Mouse (Mus musculus): ENCODE measurements around the gene Efcc1. TPM values are rescaled to one million over a fixed set of nuclear protein-coding genes. Genes with fewer than 3 reads are reported as not detected.
A peak's percentile ranks its signal among the peaks of the same experiment; 100 is the strongest.

Efcc1 gene
- polyA plus RNA-seq, 1 experiment, result 4.0 TPM

DNA sequence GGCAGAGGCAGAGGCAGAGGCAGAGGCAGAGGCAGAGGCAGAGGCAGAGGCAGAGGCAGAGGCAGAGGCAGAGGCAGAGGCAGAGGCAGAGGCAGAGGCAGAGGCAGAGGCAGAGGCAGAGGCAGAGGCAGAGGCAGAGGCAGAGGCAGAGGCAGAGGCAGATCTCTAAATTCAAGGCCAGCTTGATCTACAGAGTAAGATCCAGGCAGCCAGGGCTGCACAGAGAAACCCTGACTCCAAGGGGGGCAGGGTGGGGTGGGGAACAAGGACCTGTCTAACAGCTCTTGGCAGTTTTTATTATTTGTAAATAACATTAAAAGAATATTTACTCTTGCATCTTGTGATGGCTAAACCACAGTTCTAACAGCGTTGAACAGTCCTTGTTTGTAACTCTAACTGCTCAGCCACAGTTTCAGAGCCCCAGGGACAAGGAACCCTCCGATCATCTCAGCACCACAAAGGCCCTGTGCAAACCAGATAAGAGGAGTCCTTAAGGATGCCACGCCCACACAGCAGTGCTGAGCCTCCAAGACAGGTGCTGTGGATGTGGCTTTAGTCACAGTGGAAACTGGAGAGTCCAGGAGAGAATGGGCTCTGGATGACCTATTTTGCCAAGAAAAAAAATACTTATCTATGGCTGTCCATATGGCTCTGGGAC lies 45.0 kb downstream of the Efcc1 start:
- Histone ChIP-seq H3K4me3 (replicated peaks; ENCODE audit: insufficient read depth, low read depth, low read length) (no peak overlapping the region), H3K27ac (ENCODE audit: insufficient read depth, low read length) (no peak overlapping the region), H3K4me1 (ENCODE audit: control insufficient read depth, insufficient read depth, low read length) (no peaks in the 10 kb centered on the region), H3K27me3 (ENCODE audit: control insufficient read depth, insufficient read depth, low read length) (no peaks in the 10 kb centered on the region)
- TF ChIP-seq CTCF (IDR thresholded peaks at IDR 0.05; ENCODE audit: borderline replicate concordance, insufficient read depth, low read depth, low read length) (no peak), POLR2A (IDR thresholded peaks at IDR 0.05; ENCODE audit: borderline replicate concordance, insufficient read depth, low read length) (no peak)
- DNase-seq, result no peak
- 74% methylated on average over 3 of the region's 3 CpGs for WGBS

DNA sequence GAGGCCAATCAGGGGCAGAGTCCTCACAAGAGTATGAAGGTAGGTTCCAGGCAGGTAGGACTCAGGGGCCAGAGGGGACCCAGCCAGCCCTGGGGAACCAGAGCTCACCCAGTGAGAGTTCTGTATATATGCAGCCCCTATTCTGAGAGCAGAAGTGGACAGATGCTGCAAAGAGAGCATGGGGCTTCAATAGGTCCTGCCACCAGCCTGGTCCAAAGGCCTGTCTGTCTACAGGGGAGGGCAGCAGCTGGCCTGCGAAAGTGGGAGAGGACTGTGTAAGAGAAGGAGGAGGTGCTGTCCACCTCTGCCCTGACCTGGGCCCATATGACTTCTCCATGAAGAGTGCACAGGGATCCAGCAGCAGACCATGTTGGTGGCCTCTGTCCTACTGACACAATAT lies 46.0 kb downstream of the Efcc1 start:
- no peak for TF ChIP-seq POLR2A (IDR thresholded peaks at IDR 0.05; ENCODE audit: borderline replicate concordance, insufficient read depth, low read length)
- TF ChIP-seq CTCF (IDR thresholded peaks at IDR 0.05; ENCODE audit: borderline replicate concordance, insufficient read depth, low read depth, low read length), result no peak
- no peaks in the 10 kb centered on the region for H3K27me3 ChIP-seq (ENCODE audit: control insufficient read depth, insufficient read depth, low read length)
- WGBS, result 88% methylated on average over 1 of the region's 1 CpGs
- no peak for DNase-seq
- H3K4me1 ChIP-seq (ENCODE audit: control insufficient read depth, insufficient read depth, low read length), result no peaks in the 10 kb centered on the region
- no peak overlapping the region for H3K27ac ChIP-seq (ENCODE audit: insufficient read depth, low read length)
- H3K4me3 ChIP-seq (replicated peaks; ENCODE audit: insufficient read depth, low read depth, low read length), result no peak overlapping the region

DNA sequence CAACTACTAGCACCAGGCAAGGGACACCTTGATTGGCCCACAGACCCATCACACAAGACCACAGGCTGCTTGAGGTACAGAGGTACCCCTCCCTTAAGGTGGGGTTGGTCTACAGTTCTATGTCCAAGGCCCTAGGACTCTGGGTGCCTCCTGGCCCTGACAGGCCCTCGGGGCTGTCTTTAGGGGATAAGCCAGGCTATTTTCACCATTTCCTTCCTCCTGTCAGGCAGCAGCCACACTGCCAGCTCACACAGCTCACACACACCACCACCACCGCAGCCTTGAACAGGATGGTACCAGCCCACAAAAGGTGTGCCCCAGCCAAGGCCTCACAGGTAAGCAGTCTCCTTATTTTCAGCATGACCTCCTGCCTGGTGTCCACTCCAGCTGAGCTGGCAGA lies 47.2 kb downstream of the Efcc1 start, which contains the start of gene Gp9:
Gene Gp9 (plus strand): TSS at position 231 of the 400 bp plus-strand sequence.
- H3K27me3 ChIP-seq (ENCODE audit: control insufficient read depth, insufficient read depth, low read length), result no peaks in the 10 kb centered on the region
- TF ChIP-seq POLR2A (IDR thresholded peaks at IDR 0.05; ENCODE audit: borderline replicate concordance, insufficient read depth, low read length) (no peak), CTCF (IDR thresholded peaks at IDR 0.05; ENCODE audit: borderline replicate concordance, insufficient read depth, low read depth, low read length) (no peak)
- H3K4me3 ChIP-seq (replicated peaks; ENCODE audit: insufficient read depth, low read depth, low read length), result no peak within 1 kb of the TSS
- WGBS, result 80% methylated on average over 2 of the region's 2 CpGs
- H3K4me1 ChIP-seq (ENCODE audit: control insufficient read depth, insufficient read depth, low read length), result no peaks in the 10 kb centered on the region
- no peak within 1 kb of the TSS for H3K27ac ChIP-seq (ENCODE audit: insufficient read depth, low read length)
- DNase-seq, result no peak

DNA sequence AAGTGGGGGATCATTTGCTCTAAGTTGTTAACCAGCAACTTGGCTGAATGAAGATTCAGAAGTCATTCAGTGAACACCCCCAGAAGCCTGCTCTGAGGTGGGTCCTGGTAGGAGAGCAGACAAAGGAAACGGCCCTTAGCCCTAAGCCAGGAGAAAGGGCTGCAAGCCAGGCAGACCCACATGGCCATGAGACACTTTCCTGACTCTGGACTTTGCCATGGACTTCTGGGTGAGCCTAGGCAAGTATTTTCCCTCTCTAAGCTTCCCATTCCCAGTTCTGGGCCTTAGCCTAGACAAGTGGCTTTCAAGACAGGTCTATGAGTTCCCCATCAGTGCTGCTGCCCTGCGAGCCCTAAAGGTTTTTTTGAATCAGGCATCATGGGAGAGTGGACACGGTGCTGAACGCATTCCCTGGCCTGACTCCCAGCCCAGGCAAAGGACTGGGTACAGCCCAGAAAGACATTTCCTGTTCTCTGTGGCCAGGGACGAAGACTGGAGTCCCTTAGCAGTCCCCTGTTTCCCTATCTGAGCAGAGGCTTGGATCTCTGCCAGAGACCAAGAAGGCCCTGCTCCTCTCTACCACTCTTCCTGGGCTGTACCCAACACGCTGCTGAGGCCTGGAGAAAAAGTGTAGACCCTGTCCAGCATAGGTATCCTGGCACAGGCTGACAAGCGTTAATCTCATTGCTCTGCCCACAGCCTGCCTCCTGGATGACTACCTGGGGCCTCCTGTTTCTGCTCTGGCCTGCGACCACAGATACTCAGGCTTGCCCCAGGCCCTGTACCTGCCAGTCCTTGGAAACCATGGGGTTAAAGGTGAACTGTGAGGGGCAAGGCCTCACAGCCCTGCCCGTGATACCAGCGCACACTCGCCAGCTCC lies 47.9 kb downstream of the Efcc1 start:
- WGBS, result 62% methylated on average over 11 of the region's 11 CpGs
- no peak for TF ChIP-seq POLR2A (IDR thresholded peaks at IDR 0.05; ENCODE audit: borderline replicate concordance, insufficient read depth, low read length)
- no peak for TF ChIP-seq CTCF (IDR thresholded peaks at IDR 0.05; ENCODE audit: borderline replicate concordance, insufficient read depth, low read depth, low read length)
- H3K27ac ChIP-seq (ENCODE audit: insufficient read depth, low read length), result no peak overlapping the region
- no peak overlapping the region for H3K4me3 ChIP-seq (replicated peaks; ENCODE audit: insufficient read depth, low read depth, low read length)
- H3K4me1 ChIP-seq (ENCODE audit: control insufficient read depth, insufficient read depth, low read length), result no peaks in the 10 kb centered on the region
- no peaks in the 10 kb centered on the region for H3K27me3 ChIP-seq (ENCODE audit: control insufficient read depth, insufficient read depth, low read length)
- no peak for DNase-seq

DNA sequence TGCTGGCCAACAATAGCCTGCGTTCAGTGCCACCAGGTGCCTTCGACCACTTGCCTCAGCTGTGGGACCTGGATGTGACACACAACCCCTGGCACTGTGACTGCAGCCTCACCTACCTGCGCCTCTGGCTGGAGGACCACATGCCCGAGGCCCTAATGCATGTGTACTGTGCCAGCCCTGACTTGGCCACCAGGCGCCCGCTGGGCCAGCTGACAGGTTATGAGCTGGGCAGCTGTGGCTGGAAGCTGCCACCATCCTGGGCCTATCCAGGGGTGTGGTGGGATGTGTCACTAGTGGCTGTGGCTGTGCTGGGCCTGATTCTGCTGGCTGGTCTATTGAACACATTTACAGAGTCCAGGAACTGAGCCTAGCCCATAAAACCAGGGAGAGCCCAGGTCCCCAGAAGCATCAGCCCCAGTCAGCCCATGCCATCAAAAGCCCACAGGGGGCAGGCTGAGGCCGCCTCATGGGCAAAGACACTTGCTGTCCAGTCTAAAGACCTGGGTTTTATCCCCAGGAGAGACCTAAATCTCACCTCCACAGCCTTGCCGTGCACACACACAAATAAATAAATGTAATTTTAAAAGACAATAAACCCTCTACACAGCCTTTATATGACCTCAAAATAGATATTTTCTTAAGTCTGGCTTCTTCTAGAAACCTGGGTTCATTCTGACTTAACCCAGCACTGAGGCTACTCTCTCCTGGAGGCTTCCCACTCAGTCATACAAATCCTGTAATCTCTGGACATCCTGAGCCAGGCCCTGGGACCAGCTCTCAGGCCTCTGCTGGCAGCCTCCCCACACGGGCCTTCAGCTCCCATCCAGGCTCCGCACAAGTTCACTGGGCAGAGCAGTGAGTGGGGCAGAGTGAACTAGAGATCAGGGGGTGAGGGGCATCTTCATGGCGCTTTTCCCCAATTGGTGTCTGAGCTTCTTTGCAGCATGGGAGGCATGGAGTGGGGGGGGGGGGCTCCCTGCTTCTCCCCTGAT lies 48.8 kb downstream of the Efcc1 start:
- H3K27ac ChIP-seq (ENCODE audit: insufficient read depth, low read length), result no peak overlapping the region
- no peaks in the 10 kb centered on the region for H3K27me3 ChIP-seq (ENCODE audit: control insufficient read depth, insufficient read depth, low read length)
- no peak for TF ChIP-seq POLR2A (IDR thresholded peaks at IDR 0.05; ENCODE audit: borderline replicate concordance, insufficient read depth, low read length)
- peak; percentile 55; the same call in 1 of the 2 replicates for TF ChIP-seq CTCF (IDR thresholded peaks at IDR 0.05; ENCODE audit: borderline replicate concordance, insufficient read depth, low read depth, low read length)
- peak; percentile 23 to 27 for DNase-seq
- WGBS, result 77% methylated on average over 11 of the region's 11 CpGs
- H3K4me1 ChIP-seq (ENCODE audit: control insufficient read depth, insufficient read depth, low read length), result no peaks in the 10 kb centered on the region
- no peak overlapping the region for H3K4me3 ChIP-seq (replicated peaks; ENCODE audit: insufficient read depth, low read depth, low read length)

DNA sequence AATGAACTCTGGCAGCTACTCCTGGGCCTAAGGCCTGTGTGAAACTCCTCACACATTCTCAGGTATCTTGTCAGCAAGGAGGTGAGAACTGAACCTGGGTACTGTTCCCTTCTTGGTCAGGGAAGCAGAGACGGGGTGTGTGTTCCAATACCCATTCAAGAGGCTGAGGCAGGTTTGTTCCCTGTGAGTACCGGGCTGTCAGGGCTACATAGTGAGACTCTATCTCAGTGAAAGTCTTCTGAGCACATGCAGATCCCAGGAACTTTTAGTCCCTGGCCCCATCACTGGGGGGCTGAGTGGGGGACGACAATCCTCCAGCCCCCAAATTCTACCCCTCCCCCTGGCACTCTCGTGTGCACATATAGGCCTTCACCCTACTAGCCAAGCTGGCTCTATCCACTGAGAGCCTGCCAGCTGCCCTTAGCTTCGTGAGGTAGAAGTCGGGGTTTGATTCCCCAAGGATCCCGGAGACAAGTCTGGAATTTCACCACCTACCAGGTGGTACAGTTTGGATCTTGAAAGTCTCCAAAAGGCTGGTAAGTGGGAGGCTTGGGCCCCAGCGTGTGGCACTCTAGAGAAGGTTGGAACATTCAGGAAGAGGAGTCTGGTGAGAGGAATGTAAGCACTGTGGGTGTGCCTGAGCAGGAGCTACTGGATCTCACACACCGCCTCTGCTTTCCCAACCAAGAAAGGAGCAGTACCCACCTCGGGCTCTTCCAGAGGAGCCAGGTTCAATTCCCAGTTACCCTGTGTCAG lies 50.1 kb downstream of the Efcc1 start:
- H3K27ac ChIP-seq (ENCODE audit: insufficient read depth, low read length), result no peak overlapping the region
- H3K4me3 ChIP-seq (replicated peaks; ENCODE audit: insufficient read depth, low read depth, low read length), result no peak overlapping the region
- WGBS, result 73% methylated on average over 10 of the region's 10 CpGs
- H3K27me3 ChIP-seq (ENCODE audit: control insufficient read depth, insufficient read depth, low read length), result no peaks in the 10 kb centered on the region
- TF ChIP-seq POLR2A (IDR thresholded peaks at IDR 0.05; ENCODE audit: borderline replicate concordance, insufficient read depth, low read length) (no peak), CTCF (IDR thresholded peaks at IDR 0.05; ENCODE audit: borderline replicate concordance, insufficient read depth, low read depth, low read length) (no peak)
- DNase-seq, result no peak
- H3K4me1 ChIP-seq (ENCODE audit: control insufficient read depth, insufficient read depth, low read length), result no peaks in the 10 kb centered on the region

Measured in cerebellum, adult 2 months (tissue).